Mouse (Mus musculus) neural tube, embryonic 15.5 days (tissue): ENCODE data around the gene Atp5s. TPM values are rescaled to one million over a fixed set of nuclear protein-coding genes. Genes with fewer than 3 reads are reported as not detected.
A peak's percentile ranks its signal among the peaks of the same experiment; 100 is the strongest.

Experiments used
- ATAC-seq: fragments of 200-750 bp; cut with Nextera tagmentation; 2 replicates; pipeline ENCODE4 v1.8.0; 2017; ENCODE audit warnings: mild to moderate bottlenecking, moderate TSS enrichment, moderate library complexity; ENCODE audit not compliant: low FRiP score
- H3K27ac ChIP-seq: fragments of 300-500 bp; sonication (generic); replicated peaks from 2 replicates; pipeline ENCODE4 v1.5.1; 2015; ENCODE audit warnings: mild to moderate bottlenecking, inconsistent platforms
- H3K27me3 ChIP-seq: fragments of 300-500 bp; sonication (generic); replicated peaks from 2 replicates; pipeline ENCODE4 v1.6.1; 2015; ENCODE audit warnings: inconsistent platforms
- H3K36me3 ChIP-seq: fragments of 300-500 bp; sonication (generic); 2 replicates; pipeline ENCODE4 v1.6.1; 2015; ENCODE audit warnings: inconsistent platforms
- H3K4me1 ChIP-seq: fragments of 300-500 bp; sonication (generic); 2 replicates; pipeline ENCODE4 v1.6.1; 2015; ENCODE audit warnings: inconsistent platforms
- H3K4me2 ChIP-seq: fragments of 300-500 bp; sonication (generic); 2 replicates; pipeline ENCODE4 v1.6.1; 2015; ENCODE audit warnings: inconsistent platforms, mild to moderate bottlenecking, moderate library complexity
- H3K4me3 ChIP-seq: fragments of 300-500 bp; sonication (generic); replicated peaks from 2 replicates; pipeline ENCODE4 v1.5.1; 2015; ENCODE audit warnings: mild to moderate bottlenecking, inconsistent platforms
- H3K9ac ChIP-seq: fragments of 300-500 bp; sonication (generic); replicated peaks from 2 replicates; pipeline ENCODE4 v1.6.1; 2015; ENCODE audit warnings: mild to moderate bottlenecking, inconsistent platforms
- H3K9me3 ChIP-seq: fragments of 300-500 bp; sonication (generic); replicated peaks from 2 replicates; pipeline ENCODE4 v1.6.1; 2016; ENCODE audit warnings: inconsistent platforms
- WGBS: fragments of 180-500 bp; shearing (Covaris S2); methylation state at CpG from one replicate; pipeline ENCODE4 v1.1.7; 2015; ENCODE audit warnings: mixed read lengths; 5-methylcytosine and 5-hydroxymethylcytosine counted together
- microRNA counts: library from miRNA; unstranded; fragments of <30 nt; microRNA quantifications from one replicate; lab custom pipeline; 2016
- microRNA-seq: library from miRNA; unstranded; fragments of <30 nt; microRNA quantifications from one replicate; pipeline ENCODE4, GENCODE M21; 2017
- polyA plus RNA-seq: library from polyadenylated mRNA; unstranded; fragments of >200 nt; fragmentation: Nextera tagmentation; extraction: Ambion mirVana; gene quantifications from 2 replicates; pipeline ENCODE4 v1.2.1, GENCODE M21; 2015

The Atp5s gene
- polyA plus RNA-seq, 1 experiment from 2014 or later = 37.6 TPM

GRCm38 (mm10) chr12:69783247-69784025, 58.7 kb downstream of the Atp5s start:
- Histone ChIP-seq H3K4me1 (peaks cover 7% of the 10 kb centered on the region; the same call in 1 of the 2 replicates), H3K4me3 (no peak overlapping the region), H3K27me3 (no peaks in the 10 kb centered on the region), H3K4me2 (no peak overlapping the region), H3K27ac (no peak overlapping the region), H3K36me3 (no peaks in the 10 kb centered on the region), H3K9ac (no peak overlapping the region), H3K9me3 (no peaks in the 10 kb centered on the region)
- 46% methylated on average over 6 of the region's 6 CpGs for WGBS
- no peak for ATAC-seq

- Histone ChIP-seq H3K9me3 (no peaks in the 10 kb centered on the region), H3K9ac (no peak overlapping the region), H3K4me3 (no peak overlapping the region), H3K27ac (no peak overlapping the region), H3K4me2 (no peak overlapping the region), H3K4me1 (peaks cover 15% of the 10 kb centered on the region), H3K36me3 (no peaks in the 10 kb centered on the region), H3K27me3 (no peaks in the 10 kb centered on the region)
- ATAC-seq = no peak
- WGBS = 88% methylated on average over 9 of the region's 9 CpGs
These were observed 60.7 kb downstream of the Atp5s start for GRCm38 (mm10) chr12:69785471-69785870.

GRCm38 (mm10) chr12:69788380-69788779, 63.6 kb downstream of the Atp5s start:
- no peak for ATAC-seq

DNA sequence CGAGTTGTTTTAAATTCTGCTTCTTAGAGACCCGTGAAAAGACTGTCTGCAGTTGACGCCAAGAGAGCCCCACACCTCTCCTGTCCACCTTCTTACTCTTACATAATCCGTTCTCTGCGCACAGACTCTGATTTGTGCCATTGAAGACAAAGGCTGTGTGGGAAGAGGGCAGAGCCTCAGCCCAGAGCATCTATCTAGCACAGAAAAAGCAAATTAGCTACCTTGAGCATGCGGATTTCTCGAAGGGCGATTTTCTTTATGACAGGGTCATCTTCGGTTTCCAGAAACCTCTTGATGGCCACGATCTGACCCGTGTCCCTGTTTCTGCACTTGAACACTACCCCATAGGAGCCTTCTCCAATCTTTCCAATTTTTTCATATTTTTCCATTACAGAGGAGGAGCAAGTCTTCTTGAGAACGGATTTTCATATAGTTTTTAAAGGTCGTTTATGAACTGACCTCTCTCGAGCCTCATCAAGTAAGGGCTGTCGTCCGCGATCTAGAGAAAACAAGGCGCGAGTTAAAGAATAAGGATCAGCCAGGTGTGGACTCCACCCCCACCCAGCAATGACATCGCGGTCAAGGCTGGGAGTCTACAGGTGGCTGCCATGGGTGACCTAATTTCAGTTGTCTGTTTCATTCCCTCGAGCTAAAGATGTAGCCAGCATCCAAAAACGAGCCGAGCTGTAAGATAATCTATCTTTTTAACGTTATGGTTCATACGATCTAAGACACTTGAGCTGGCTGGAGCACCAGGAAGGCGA, 65.2 kb downstream of the Atp5s start:
- WGBS = 31% methylated on average over 27 of the region's 27 CpGs

More at GRCm38 (mm10) chr12:69788380-69788779, 63.6 kb downstream of the Atp5s start:
- Histone ChIP-seq H3K4me2 (no peak overlapping the region), H3K27me3 (no peaks in the 10 kb centered on the region), H3K9me3 (no peaks in the 10 kb centered on the region), H3K4me1 (peaks cover 21% of the 10 kb centered on the region), H3K27ac (no peak overlapping the region), H3K9ac (no peak overlapping the region), H3K4me3 (no peak overlapping the region), H3K36me3 (no peaks in the 10 kb centered on the region)
- WGBS = 90% methylated on average over 5 of the region's 5 CpGs

GRCm38 (mm10) chr12:69790530-69791505, 66.1 kb downstream of the Atp5s start, which contains the start of gene Cdkl1:
TSS of gene Cdkl1 (minus strand) at chr12:69791267.
- Histone ChIP-seq H3K27ac (peak within 1 kb of the TSS; percentile 68), H3K27me3 (no peaks in the 10 kb centered on the region), H3K36me3 (no peaks in the 10 kb centered on the region), H3K9ac (peak within 1 kb of the TSS; percentile 74), H3K9me3 (no peaks in the 10 kb centered on the region), H3K4me1 (peaks cover 21% of the 10 kb centered on the region), H3K4me2 (peak within 1 kb of the TSS; percentile 98), H3K4me3 (peak within 1 kb of the TSS; percentile 57)
- 1% methylated on average over 45 of the region's 45 CpGs for WGBS
- ATAC-seq = peak; percentile 86

More for the DNA sequence above, 65.2 kb downstream of the Atp5s start:
- no peaks in the 10 kb centered on the region for H3K27me3 ChIP-seq
- peak; percentile 29; the same call in 1 of the 2 replicates for ATAC-seq
- H3K4me2 ChIP-seq = peak overlapping the region; percentile 98
- peak overlapping the region; percentile 74 for H3K9ac ChIP-seq
- no peaks in the 10 kb centered on the region for H3K9me3 ChIP-seq
- no peaks in the 10 kb centered on the region for H3K36me3 ChIP-seq
- H3K4me1 ChIP-seq = peaks cover 21% of the 10 kb centered on the region
- peak overlapping the region; percentile 68; the same call in 1 of the 2 replicates for H3K27ac ChIP-seq
- peak overlapping the region; percentile 57 for H3K4me3 ChIP-seq

MicroRNAs encoded within 50 kb of the gene (microRNA counts, 519-probe panel; counts per million panel counts)
- microRNA mmu-miR-681 (lab: Ali Mortazavi, UCI) = not detected

Small RNA genes within 50 kb of the gene (microRNA-seq; reads per million reads assigned to microRNA genes)
- gene Mir681 = not detected

Other genes starting within 250 kb of the Atp5s start
- 28.8 and 30.5 TPM in 2 replicates for gene Vcpkmt, start 141.9 kb upstream of the Atp5s start, polyA plus RNA-seq
- gene Sos2, start 43.1 kb upstream of the Atp5s start, polyA plus RNA-seq = 10.2 and 12.4 TPM in 2 replicates
- 12.6 and 13.4 TPM in 2 replicates for gene L2hgdh, start 77 bp upstream of the Atp5s start, polyA plus RNA-seq
- gene Cdkl1, start 66.3 kb downstream of the Atp5s start, polyA plus RNA-seq = 9.3 and 11.9 TPM in 2 replicates
- gene Atl1, start 167.7 kb downstream of the Atp5s start, polyA plus RNA-seq = 122 and 155 TPM in 2 replicates
- 25.4 and 25.8 TPM in 2 replicates for gene Map4k5, start 168.2 kb downstream of the Atp5s start, polyA plus RNA-seq